Mouse (Mus musculus): ENCODE measurements around the gene Abtb2. TPM values are rescaled to one million over a fixed set of nuclear protein-coding genes. Genes with fewer than 3 reads are reported as not detected.

The Abtb2 gene
- polyA plus RNA-seq, 1 experiment from 2014 or later = 0.14 TPM

DNA sequence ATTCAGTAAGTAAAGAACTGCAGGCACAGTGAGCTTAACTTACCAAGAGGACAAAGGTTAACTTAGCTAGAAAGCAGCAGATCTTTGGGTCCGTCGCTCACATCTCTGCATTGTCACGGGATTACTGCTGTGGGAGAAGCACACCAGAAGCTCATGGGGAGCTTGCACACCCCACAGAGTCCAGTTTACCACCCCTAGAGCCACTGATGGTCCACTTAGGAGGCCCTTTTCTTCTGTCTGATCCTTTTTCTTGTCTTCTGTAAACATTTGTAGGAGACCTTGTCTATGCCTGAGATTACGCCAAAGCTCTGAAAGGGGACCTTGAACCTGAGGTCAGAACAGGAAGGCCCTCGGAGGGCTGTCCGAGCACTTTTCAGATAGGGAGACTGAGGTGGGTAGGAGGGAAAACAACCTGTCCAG is 28.5 kb downstream of the Abtb2 start:
- Histone ChIP-seq H3K36me3 (ENCODE audit: inconsistent target) (no peaks in the 10 kb centered on the region), H3K27ac (no peak overlapping the region), H3K79me2 (ENCODE audit: inconsistent target) (no peaks in the 10 kb centered on the region), H3K4me3 (ENCODE audit: inconsistent target) (no peak overlapping the region)
- 98% methylated on average over 6 of the region's 6 CpGs for WGBS (ENCODE audit: missing documents)

DNA sequence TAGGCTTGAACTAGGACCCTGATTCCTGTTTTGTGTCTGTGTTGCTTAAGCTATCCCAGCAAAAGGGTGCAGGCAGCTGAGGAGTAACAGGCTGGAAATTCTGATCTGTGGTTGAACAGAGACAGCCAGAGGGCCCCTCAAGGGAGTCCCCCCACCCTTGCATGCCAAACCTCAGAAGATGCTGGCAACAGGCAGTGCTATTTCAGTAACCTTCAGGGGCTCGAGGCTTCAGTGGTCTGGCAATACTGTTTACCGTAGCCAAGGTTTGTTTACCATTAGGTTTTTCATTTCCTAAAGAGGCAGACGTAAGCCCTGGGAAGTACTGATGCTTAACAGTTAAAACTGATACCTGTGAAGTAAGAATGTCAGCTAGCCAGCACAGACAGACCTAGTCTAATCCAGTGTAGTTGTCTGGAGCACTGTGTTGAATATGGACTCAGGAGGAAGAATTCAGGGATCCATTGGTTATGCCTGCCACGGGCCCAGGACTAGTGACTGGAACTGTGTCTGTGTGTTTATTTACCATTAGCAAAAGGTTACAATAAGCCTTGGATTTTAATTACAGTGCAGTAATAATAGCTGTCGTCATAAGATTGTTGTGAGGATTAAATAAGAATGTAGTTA is 29.0 kb downstream of the Abtb2 start:
- Histone ChIP-seq H3K27ac (no peak overlapping the region), H3K36me3 (ENCODE audit: inconsistent target) (no peaks in the 10 kb centered on the region), H3K4me3 (ENCODE audit: inconsistent target) (no peak overlapping the region), H3K79me2 (ENCODE audit: inconsistent target) (no peaks in the 10 kb centered on the region)
- 87% methylated on average over 5 of the region's 5 CpGs for WGBS (ENCODE audit: missing documents)

DNA sequence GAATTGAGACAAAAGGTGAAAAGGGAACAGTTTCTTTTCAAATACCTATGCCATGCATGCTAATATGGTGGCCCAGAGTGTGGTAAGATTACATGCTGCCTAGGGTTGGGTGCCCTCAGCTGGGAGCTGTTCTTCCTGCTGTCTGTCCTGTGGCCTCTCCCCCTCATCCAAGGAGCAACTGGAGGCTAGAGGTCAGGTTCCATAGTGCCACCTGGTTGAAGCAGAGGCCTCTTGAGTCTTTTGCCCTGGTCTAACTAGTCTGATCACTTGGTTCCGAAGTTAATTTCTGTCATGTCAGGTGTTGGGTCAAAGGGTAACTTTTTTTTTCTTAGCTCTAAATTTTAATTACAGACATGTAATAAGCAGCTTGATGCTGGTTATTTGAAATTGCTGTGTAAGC is 33.2 kb downstream of the Abtb2 start:
- H3K4me3 ChIP-seq (ENCODE audit: inconsistent target) = no peak overlapping the region
- 100% methylated on average over 1 of the region's 1 CpGs for WGBS (ENCODE audit: missing documents)

DNA sequence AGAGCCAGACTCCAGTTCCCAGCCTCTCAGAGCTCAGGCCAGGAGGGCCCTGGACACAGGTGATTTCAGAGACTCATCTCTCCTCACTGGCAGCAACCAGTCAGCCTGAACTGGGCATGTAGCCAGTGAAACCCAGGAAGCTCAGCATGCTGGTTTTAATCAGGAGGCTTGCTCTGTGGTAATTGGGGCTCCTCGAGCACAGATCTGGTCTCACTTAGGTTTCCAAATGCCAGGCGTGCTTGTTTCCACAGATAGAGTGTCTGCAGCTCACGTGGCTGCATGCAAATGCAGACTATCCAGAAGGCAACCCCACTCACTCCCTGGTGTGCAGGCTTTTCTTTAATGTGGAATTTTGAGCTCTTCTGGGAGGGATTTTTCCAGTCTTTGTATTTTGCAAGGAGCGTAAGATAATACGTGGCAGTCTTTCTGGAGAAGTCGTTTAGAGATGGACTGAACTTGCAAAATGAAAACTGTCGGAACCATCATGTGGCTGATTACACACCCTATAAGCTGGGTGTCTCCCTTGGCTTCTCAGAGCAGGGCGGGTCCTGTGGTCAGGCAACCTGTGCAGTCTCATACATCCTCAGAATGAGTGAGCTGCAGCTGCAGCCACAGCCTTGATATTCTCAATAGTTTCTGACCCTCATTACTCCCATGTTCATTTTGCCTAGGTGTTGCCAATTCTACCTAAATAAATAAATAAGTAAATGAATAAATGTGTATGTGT is 34.2 kb downstream of the Abtb2 start:
- H3K4me3 ChIP-seq (ENCODE audit: inconsistent target) = no peak overlapping the region
- no peaks in the 10 kb centered on the region for H3K79me2 ChIP-seq (ENCODE audit: inconsistent target)
- no peak overlapping the region for H3K27ac ChIP-seq
- H3K36me3 ChIP-seq (ENCODE audit: inconsistent target) = no peaks in the 10 kb centered on the region
- 90% methylated on average over 8 of the region's 8 CpGs for whole genome bisulfite sequencing (ENCODE audit: missing documents)

More for the DNA sequence above, 33.2 kb downstream of the Abtb2 start:
- no peaks in the 10 kb centered on the region for H3K79me2 ChIP-seq (ENCODE audit: inconsistent target)
- no peaks in the 10 kb centered on the region for H3K36me3 ChIP-seq (ENCODE audit: inconsistent target)
- H3K27ac ChIP-seq = no peak overlapping the region

DNA sequence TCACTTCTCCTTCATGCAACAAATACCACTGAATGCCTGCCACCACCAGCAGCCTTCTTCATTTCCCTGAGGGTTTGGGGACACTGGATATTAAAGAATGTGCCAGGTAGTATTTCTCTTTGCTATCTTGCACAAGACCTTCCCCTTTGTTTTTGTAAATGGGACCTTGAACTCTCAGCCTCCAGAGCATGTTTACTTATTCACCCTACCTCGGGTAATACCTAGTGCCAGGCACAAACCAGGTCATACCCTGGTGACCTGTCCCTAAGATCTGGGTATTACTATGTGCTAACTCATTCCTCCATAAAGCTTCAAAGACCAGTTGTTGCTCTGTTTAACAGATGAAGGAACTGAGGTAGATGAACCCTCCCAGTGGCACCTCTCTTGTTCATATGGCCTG is 35.0 kb downstream of the Abtb2 start:
- no peaks in the 10 kb centered on the region for H3K79me2 ChIP-seq (ENCODE audit: inconsistent target)
- H3K4me3 ChIP-seq (ENCODE audit: inconsistent target) = no peak overlapping the region
- H3K36me3 ChIP-seq (ENCODE audit: inconsistent target) = no peaks in the 10 kb centered on the region
- WGBS (ENCODE audit: missing documents) = 100% methylated on average over 1 of the region's 1 CpGs
- H3K27ac ChIP-seq = no peak overlapping the region

DNA sequence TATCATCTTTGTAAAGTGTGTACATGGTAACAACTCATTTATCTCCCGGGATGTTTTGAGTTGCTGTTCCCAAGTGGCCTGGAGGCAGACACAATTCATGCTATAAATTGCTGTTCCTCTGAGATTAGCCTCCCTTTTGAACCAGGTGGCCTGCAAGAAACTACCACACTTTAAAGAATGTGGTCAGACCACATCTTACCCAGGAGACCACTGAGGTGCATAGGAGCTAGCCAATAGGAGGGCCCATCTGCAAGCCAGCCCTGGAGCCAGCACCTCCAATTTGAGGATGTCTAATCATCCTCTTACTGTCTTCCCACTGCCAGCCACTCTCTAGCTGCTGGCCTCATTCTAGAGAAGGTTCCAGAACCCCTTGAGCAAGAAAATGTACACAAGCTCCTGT is 35.4 kb downstream of the Abtb2 start:
- no peaks in the 10 kb centered on the region for H3K79me2 ChIP-seq (ENCODE audit: inconsistent target)
- WGBS (ENCODE audit: missing documents) = 100% methylated on average over 1 of the region's 1 CpGs
- no peak overlapping the region for H3K27ac ChIP-seq

DNA sequence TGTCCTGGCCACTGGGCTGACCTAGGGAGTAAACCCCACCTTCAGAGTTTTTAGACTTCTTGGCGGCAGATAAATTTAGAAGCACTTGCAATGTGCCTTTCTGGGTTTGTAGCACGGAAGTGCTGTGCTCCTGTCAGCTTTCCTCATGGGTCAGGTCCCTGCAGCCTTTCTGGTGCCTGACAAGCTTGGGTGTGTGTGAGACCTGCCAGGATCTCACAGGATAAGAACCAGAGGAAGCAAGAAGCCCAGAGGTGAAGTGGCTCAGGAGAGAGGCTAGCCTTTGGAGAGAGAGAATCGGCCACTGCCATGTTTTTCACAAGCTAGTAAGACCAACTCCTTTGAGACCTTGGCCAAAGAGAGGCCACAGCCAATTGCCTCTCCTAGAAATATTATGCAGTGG is 37.1 kb downstream of the Abtb2 start:
- Histone ChIP-seq H3K4me3 (ENCODE audit: inconsistent target) (no peak overlapping the region), H3K36me3 (ENCODE audit: inconsistent target) (no peaks in the 10 kb centered on the region), H3K79me2 (ENCODE audit: inconsistent target) (no peaks in the 10 kb centered on the region), H3K27ac (no peak overlapping the region)
- 93% methylated on average over 3 of the region's 3 CpGs for WGBS (ENCODE audit: missing documents)

More for the DNA sequence above, 35.4 kb downstream of the Abtb2 start:
- Histone ChIP-seq H3K4me3 (ENCODE audit: inconsistent target) (no peak overlapping the region), H3K36me3 (ENCODE audit: inconsistent target) (no peaks in the 10 kb centered on the region)

DNA sequence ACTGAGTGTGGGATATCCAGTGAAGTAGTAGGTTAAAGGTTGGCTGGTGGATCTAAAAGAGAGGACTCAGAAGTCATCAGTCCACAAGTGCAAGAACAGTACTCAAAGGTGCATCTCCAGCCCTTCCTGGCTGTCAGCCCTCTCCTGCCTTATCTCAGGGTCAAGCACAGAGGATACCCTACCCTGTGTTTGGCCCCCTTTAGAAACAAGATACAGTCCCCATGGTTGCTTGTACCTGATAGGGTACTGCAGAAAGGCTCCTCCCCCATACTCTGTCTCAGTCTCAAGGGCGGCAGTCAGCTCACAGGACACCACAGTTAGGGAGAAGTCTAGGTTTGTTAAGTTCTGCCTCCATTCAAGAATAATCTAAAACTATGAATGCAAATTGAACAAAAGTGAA is 37.8 kb downstream of the Abtb2 start:
- Histone ChIP-seq H3K79me2 (ENCODE audit: inconsistent target) (no peaks in the 10 kb centered on the region), H3K36me3 (ENCODE audit: inconsistent target) (no peaks in the 10 kb centered on the region), H3K27ac (no peak overlapping the region), H3K4me3 (ENCODE audit: inconsistent target) (no peak overlapping the region)
- 100% methylated on average over 1 of the region's 1 CpGs for WGBS (ENCODE audit: missing documents)

DNA sequence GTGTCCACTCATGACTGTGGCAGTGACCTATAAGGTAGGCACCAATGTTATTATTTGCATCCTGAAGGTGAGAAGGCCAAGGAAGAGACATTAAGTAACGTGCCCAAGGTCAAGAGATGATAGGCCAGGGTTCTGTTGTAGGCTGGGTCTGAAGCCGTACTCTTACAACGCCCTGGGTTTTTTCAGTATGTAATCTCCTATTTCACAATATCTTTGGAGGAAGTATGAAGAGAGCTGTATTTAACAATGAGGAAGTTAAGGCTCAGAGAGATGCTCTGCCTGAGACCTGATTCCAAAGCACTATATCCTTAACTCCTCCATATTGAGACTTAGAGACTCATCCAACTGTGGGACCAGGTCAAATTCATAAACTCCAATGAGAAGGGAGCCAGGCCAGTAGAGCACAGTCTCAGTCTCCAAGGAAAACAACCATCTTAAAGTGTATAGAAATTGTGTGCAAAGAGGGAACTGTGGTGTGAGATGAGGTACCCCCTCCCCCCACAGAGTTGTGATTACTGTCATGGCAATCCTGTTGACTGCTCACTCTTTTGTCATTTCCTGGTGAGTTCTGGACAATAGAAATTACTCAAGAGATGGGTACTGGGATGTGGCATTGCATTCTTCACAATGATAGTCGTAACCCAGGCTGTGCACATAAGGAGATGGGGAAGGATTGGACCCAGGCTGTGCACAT is 39.8 kb downstream of the Abtb2 start:
- Histone ChIP-seq H3K79me2 (ENCODE audit: inconsistent target) (no peaks in the 10 kb centered on the region), H3K36me3 (ENCODE audit: inconsistent target) (no peaks in the 10 kb centered on the region), H3K27ac (peak overlapping the region; percentile 57), H3K4me3 (ENCODE audit: inconsistent target) (no peak overlapping the region)
- 2% methylated on average over 4 of the region's 4 CpGs for WGBS (ENCODE audit: missing documents)

DNA sequence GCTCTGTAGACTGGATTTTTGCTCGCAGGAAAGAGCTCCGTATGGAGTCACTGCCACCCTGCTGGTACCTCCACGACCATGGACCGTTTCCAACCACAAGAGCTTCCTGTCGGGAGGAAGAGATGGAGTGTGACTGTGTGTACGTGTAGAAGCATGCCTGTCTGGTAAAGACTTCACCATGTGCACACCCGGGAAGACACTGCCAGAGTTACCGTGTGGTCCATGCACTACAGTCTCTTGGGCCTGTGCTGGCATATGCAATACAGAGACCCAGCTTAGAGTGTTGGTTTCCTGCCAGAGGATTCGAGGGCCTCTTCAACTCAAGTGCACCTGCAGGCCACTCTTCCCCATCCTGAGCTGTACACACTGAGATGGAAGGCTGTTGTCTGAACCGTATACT is 41.8 kb downstream of the Abtb2 start:
- Histone ChIP-seq H3K79me2 (ENCODE audit: inconsistent target) (no peaks in the 10 kb centered on the region), H3K36me3 (ENCODE audit: inconsistent target) (no peaks in the 10 kb centered on the region), H3K4me3 (ENCODE audit: inconsistent target) (no peak overlapping the region), H3K27ac (no peak overlapping the region)
- WGBS (ENCODE audit: missing documents) = 74% methylated on average over 10 of the region's 10 CpGs

DNA sequence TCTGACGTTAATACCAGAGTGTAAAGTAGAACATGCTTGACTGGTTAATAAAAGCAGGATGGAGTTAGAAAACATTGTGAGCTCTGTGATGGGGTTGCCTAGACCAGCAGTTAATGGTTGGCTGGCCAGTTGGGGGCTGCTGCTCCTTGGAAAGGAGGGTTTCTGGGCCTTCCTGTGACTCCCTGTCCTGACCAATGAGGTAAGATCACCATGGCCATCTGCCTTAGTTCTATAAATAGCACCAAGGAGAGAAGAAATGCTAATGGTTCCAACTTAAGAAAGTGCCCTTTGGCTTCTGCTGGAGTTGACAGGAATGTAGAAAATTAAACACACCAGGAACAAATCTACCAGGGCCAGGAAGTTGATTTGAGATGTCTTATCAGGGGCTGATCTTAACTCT is 42.8 kb downstream of the Abtb2 start:
- no peaks in the 10 kb centered on the region for H3K36me3 ChIP-seq (ENCODE audit: inconsistent target)
- H3K79me2 ChIP-seq (ENCODE audit: inconsistent target) = no peaks in the 10 kb centered on the region
- no peak overlapping the region for H3K27ac ChIP-seq
- no peak overlapping the region for H3K4me3 ChIP-seq (ENCODE audit: inconsistent target)
- 100% methylated on average over 1 of the region's 1 CpGs for WGBS (ENCODE audit: missing documents)

DNA sequence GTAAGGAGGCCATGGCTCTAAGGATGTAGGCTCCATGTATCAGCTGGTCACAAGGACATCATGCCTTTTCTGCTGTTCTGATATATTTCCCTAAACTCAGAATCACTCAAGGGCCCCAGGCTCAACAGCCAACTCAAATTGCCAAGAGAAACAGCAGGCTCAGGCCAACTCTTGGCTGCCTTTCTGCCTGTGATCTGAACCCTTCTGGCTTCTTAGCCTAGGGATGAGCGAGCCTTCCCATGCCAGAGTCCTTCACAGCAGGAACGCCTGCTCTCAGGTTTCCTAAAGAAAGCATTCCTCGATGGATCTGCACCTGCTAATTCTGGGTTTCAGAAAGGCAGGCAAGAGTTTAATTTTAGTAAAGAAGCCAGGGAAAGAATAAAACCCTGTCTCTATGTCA is 43.4 kb downstream of the Abtb2 start:
- WGBS (ENCODE audit: missing documents) = 91% methylated on average over 3 of the region's 3 CpGs
- Histone ChIP-seq H3K36me3 (ENCODE audit: inconsistent target) (no peaks in the 10 kb centered on the region), H3K79me2 (ENCODE audit: inconsistent target) (no peaks in the 10 kb centered on the region), H3K27ac (no peak overlapping the region), H3K4me3 (ENCODE audit: inconsistent target) (no peak overlapping the region)

DNA sequence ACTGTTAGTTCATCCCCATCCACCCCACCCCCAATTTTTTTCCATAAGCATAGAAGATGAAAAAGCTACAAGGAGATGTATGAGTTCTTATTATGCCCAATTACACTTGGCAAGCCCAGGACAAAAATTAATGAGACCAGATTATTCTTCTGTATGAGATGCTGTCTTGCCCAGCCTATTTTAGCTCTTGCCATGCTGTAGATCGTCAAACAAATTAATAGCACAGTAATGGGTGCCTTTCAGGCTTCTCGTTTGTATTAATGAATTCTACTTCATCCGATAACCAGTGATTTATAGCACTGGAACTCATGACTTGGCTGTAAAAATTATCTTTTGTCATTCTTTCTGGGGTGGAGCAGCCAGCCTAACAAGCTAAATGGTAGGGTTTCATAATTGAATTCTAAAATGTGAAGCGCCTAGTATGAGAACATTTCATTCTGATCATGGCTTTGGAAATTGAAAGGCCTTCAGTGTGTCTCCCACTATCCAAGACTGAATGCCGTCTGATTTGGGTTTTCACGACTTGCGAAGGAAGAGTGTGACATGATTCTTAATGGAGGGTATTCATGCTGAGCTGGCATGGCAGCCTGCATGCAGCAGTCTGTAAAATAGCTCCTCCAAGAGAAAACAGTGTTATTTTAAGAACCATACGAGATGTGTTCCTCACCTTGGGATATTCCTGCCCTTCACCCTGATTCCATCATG is 44.9 kb downstream of the Abtb2 start:
- Histone ChIP-seq H3K4me3 (ENCODE audit: inconsistent target) (no peak overlapping the region), H3K79me2 (ENCODE audit: inconsistent target) (no peaks in the 10 kb centered on the region), H3K27ac (no peak overlapping the region), H3K36me3 (ENCODE audit: inconsistent target) (no peaks in the 10 kb centered on the region)
- WGBS (ENCODE audit: missing documents) = 95% methylated on average over 8 of the region's 8 CpGs

DNA sequence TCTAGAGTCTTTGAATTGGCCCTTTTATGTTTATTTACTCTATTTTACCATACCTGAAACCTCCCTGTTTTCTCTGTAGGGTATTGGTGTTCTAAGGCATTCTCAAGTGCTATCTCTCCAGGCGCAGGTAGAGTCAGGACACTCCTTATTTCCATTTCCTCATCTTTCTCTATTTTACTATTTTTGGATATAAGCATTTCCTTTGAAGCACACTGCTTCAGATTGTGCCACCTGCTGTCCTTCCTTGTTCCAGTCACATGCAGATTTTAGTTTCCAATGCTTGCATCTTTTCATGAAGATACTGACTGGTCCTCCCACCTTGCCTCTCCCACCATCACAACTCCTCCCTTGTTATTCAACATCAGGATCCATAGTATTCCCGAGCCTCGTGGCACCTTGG is 47.8 kb downstream of the Abtb2 start:
- Histone ChIP-seq H3K79me2 (ENCODE audit: inconsistent target) (no peaks in the 10 kb centered on the region), H3K4me3 (ENCODE audit: inconsistent target) (no peak overlapping the region), H3K36me3 (ENCODE audit: inconsistent target) (no peaks in the 10 kb centered on the region), H3K27ac (no peak overlapping the region)
- WGBS (ENCODE audit: missing documents) = 94% methylated on average over 3 of the region's 3 CpGs

DNA sequence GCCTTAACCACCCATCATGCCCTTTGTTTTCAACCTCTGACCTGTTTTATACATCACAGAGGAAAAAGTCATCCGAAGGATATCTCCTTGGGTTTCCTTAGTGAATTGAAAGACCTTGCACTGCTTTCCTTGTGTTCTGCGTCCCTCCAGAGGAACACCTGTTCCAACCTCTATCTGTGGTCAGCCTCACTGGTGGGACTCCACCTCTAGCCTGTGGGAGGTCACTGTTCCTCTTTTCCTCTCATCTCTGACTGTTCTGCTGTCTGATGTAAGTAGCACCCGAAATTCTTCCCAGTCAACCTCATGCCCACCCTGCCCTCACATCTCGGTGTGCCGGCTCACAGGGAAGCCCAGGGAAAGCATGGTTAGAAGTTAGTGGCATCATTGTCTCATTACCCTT is 48.9 kb downstream of the Abtb2 start:
- H3K27ac ChIP-seq = no peak overlapping the region
- WGBS (ENCODE audit: missing documents) = 61% methylated on average over 5 of the region's 5 CpGs

More for the DNA sequence above, 48.9 kb downstream of the Abtb2 start:
- no peaks in the 10 kb centered on the region for H3K36me3 ChIP-seq (ENCODE audit: inconsistent target)
- no peaks in the 10 kb centered on the region for H3K79me2 ChIP-seq (ENCODE audit: inconsistent target)
- no peak overlapping the region for H3K4me3 ChIP-seq (ENCODE audit: inconsistent target)
